Mouse (Mus musculus): Measurements from ENCODE around the gene 1700021F05Rik. TPM values are rescaled to one million over a fixed set of nuclear protein-coding genes. Genes with fewer than 3 reads are reported as not detected.

The 1700021F05Rik gene
- polyA plus RNA-seq, 1 experiment, result 72.0 TPM

DNA sequence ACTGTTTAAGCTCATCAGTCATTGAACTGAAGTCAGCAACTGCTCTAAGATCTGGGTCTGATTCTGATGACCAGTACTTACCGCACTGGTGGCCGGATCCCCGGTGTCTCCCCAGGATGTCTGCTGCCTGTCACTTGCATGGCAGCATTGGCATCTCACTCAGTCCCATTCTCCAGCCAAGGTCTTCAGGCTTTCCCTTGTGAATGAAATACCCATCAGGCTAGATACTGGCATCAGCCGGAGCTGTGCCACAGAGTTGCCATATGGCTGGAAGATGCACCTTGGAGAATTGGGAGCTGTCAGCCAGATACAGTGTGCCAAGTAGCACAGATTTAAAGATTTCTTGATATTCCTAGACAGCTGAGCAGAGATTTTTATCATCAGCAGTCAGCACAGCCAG, 38.2 kb downstream of the 1700021F05Rik start:
- H3K4me1 ChIP-seq (ENCODE audit: control insufficient read depth, insufficient read depth, low read length), result no peaks in the 10 kb centered on the region
- TF ChIP-seq EP300 (IDR thresholded peaks at IDR 0.05; ENCODE audit: insufficient read depth, low read depth, low read length) (no peak), POLR2A (IDR thresholded peaks at IDR 0.05; ENCODE audit: insufficient read depth, low read length) (no peak), CTCF (IDR thresholded peaks at IDR 0.05; ENCODE audit: low read depth, low read length) (no peak)
- no peak overlapping the region for H3K4me3 ChIP-seq (ENCODE audit: low read depth, low read length)
- H3K27ac ChIP-seq (ENCODE audit: insufficient read depth, low read length), result no peak overlapping the region
- no peaks in the 10 kb centered on the region for H3K27me3 ChIP-seq (ENCODE audit: control insufficient read depth, insufficient read depth, low read length, poor library complexity, severe bottlenecking)
- no peaks in the 10 kb centered on the region for H3K9me3 ChIP-seq (replicated peaks; ENCODE audit: control insufficient read depth, insufficient read depth, low read length, poor library complexity, severe bottlenecking)
- H3K36me3 ChIP-seq (ENCODE audit: control insufficient read depth, insufficient read depth, low read length, poor library complexity, severe bottlenecking), result peaks cover 2% of the 10 kb centered on the region; the same call in 1 of the 2 replicates
- no peak overlapping the region for H3K9ac ChIP-seq (ENCODE audit: low read depth, poor library complexity, severe bottlenecking)

DNA sequence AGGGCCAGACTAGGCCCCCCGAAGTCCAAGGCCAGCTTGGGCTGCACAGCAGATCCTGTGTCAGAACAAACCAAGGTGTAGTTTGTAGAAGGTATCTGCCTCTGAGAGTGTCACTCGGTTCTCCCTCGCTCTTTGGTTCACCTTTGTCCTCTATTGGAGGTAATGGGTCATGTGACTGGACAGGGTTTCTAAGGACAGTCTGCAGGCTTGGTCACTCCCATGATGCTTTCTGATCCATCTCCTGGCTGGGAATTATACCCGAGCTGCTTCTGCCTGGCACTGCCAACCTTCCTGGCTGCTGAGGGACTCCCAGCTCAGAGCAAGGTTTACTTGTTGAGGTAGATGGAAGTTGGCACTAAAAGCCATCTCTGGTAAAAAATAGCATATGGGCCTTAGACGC, 49.9 kb downstream of the 1700021F05Rik start:
- H3K9me3 ChIP-seq (replicated peaks; ENCODE audit: control insufficient read depth, insufficient read depth, low read length, poor library complexity, severe bottlenecking), result no peaks in the 10 kb centered on the region
- no peaks in the 10 kb centered on the region for H3K27me3 ChIP-seq (ENCODE audit: control insufficient read depth, insufficient read depth, low read length, poor library complexity, severe bottlenecking)
- peak overlapping the region; percentile 41 for H3K4me3 ChIP-seq (ENCODE audit: low read depth, low read length)
- 0 out of 2 replicates have a peak overlapping the region, but pooled peaks have one; percentile 54 for H3K27ac ChIP-seq (ENCODE audit: insufficient read depth, low read length)
- TF ChIP-seq CTCF (IDR thresholded peaks at IDR 0.05; ENCODE audit: low read depth, low read length) (no peak), POLR2A (IDR thresholded peaks at IDR 0.05; ENCODE audit: insufficient read depth, low read length) (no peak), EP300 (IDR thresholded peaks at IDR 0.05; ENCODE audit: insufficient read depth, low read depth, low read length) (no peak)
- H3K9ac ChIP-seq (ENCODE audit: low read depth, poor library complexity, severe bottlenecking), result peak overlapping the region; percentile 28; the same call in 1 of the 2 replicates
- peaks cover 7% of the 10 kb centered on the region for H3K4me1 ChIP-seq (ENCODE audit: control insufficient read depth, insufficient read depth, low read length)
- no peaks in the 10 kb centered on the region for H3K36me3 ChIP-seq (ENCODE audit: control insufficient read depth, insufficient read depth, low read length, poor library complexity, severe bottlenecking)

- Histone ChIP-seq H3K9me3 (replicated peaks; ENCODE audit: control insufficient read depth, insufficient read depth, low read length, poor library complexity, severe bottlenecking) (no peaks in the 10 kb centered on the region), H3K36me3 (ENCODE audit: control insufficient read depth, insufficient read depth, low read length, poor library complexity, severe bottlenecking) (no peaks in the 10 kb centered on the region), H3K4me1 (ENCODE audit: control insufficient read depth, insufficient read depth, low read length) (peaks cover 7% of the 10 kb centered on the region), H3K27ac (ENCODE audit: insufficient read depth, low read length) (peak overlapping the region; percentile 54), H3K9ac (ENCODE audit: low read depth, poor library complexity, severe bottlenecking) (peak overlapping the region; percentile 28), H3K4me3 (ENCODE audit: low read depth, low read length) (peak overlapping the region; percentile 5), H3K27me3 (ENCODE audit: control insufficient read depth, insufficient read depth, low read length, poor library complexity, severe bottlenecking) (no peaks in the 10 kb centered on the region)
- TF ChIP-seq CTCF (IDR thresholded peaks at IDR 0.05; ENCODE audit: low read depth, low read length), result no peak
- no peak for TF ChIP-seq EP300 (IDR thresholded peaks at IDR 0.05; ENCODE audit: insufficient read depth, low read depth, low read length)
- no peak for TF ChIP-seq POLR2A (IDR thresholded peaks at IDR 0.05; ENCODE audit: insufficient read depth, low read length)
Observed at GRCm38 (mm10) chr10:43490034-43490433, 50.8 kb downstream of the 1700021F05Rik start.

GRCm38 (mm10) chr10:43489550-43489949, 51.2 kb downstream of the 1700021F05Rik start:
- Histone ChIP-seq H3K9me3 (replicated peaks; ENCODE audit: control insufficient read depth, insufficient read depth, low read length, poor library complexity, severe bottlenecking) (no peaks in the 10 kb centered on the region), H3K4me3 (ENCODE audit: low read depth, low read length) (peak overlapping the region; percentile 5; the same call in 1 of the 2 replicates), H3K27ac (ENCODE audit: insufficient read depth, low read length) (peak overlapping the region; percentile 54)

DNA sequence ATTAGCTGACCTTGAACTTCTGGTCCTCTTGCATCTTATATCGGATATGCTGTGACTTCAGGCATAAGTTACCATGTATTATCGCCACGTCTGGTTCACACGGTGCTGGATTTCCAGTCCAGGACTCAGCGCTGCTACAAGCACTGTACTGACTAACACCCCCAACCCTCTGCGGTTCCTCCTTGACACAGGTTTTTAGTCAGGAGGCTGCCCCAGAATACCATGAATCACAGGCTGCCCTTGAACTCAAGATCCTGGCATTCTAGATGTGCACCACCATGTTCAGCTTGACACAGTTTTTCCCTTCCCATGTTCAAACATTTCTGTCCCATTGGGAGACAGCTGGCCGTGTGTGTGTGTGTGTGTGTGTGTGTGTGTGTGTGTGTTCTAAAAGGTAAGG, 51.7 kb downstream of the 1700021F05Rik start:
- Histone ChIP-seq H3K9ac (ENCODE audit: low read depth, poor library complexity, severe bottlenecking) (no peak overlapping the region), H3K9me3 (replicated peaks; ENCODE audit: control insufficient read depth, insufficient read depth, low read length, poor library complexity, severe bottlenecking) (no peaks in the 10 kb centered on the region), H3K36me3 (ENCODE audit: control insufficient read depth, insufficient read depth, low read length, poor library complexity, severe bottlenecking) (no peaks in the 10 kb centered on the region), H3K27me3 (ENCODE audit: control insufficient read depth, insufficient read depth, low read length, poor library complexity, severe bottlenecking) (no peaks in the 10 kb centered on the region), H3K4me3 (ENCODE audit: low read depth, low read length) (no peak overlapping the region), H3K27ac (ENCODE audit: insufficient read depth, low read length) (peak overlapping the region; percentile 54), H3K4me1 (ENCODE audit: control insufficient read depth, insufficient read depth, low read length) (peaks cover 7% of the 10 kb centered on the region)
- no peak for TF ChIP-seq POLR2A (IDR thresholded peaks at IDR 0.05; ENCODE audit: insufficient read depth, low read length)
- no peak for TF ChIP-seq EP300 (IDR thresholded peaks at IDR 0.05; ENCODE audit: insufficient read depth, low read depth, low read length)
- TF ChIP-seq CTCF (IDR thresholded peaks at IDR 0.05; ENCODE audit: low read depth, low read length), result no peak

More at GRCm38 (mm10) chr10:43489550-43489949, 51.2 kb downstream of the 1700021F05Rik start:
- peaks cover 7% of the 10 kb centered on the region for H3K4me1 ChIP-seq (ENCODE audit: control insufficient read depth, insufficient read depth, low read length)
- no peak for TF ChIP-seq POLR2A (IDR thresholded peaks at IDR 0.05; ENCODE audit: insufficient read depth, low read length)
- TF ChIP-seq EP300 (IDR thresholded peaks at IDR 0.05; ENCODE audit: insufficient read depth, low read depth, low read length), result peak; percentile 97
- H3K27me3 ChIP-seq (ENCODE audit: control insufficient read depth, insufficient read depth, low read length, poor library complexity, severe bottlenecking), result no peaks in the 10 kb centered on the region
- peak overlapping the region; percentile 28; the same call in 1 of the 2 replicates for H3K9ac ChIP-seq (ENCODE audit: low read depth, poor library complexity, severe bottlenecking)
- H3K36me3 ChIP-seq (ENCODE audit: control insufficient read depth, insufficient read depth, low read length, poor library complexity, severe bottlenecking), result no peaks in the 10 kb centered on the region

GRCm38 (mm10) chr10:43488258-43488657, 52.5 kb downstream of the 1700021F05Rik start:
- peaks cover 7% of the 10 kb centered on the region for H3K4me1 ChIP-seq (ENCODE audit: control insufficient read depth, insufficient read depth, low read length)
- 0 out of 2 replicates have a peak overlapping the region, but pooled peaks have one; percentile 4 for H3K27ac ChIP-seq (ENCODE audit: insufficient read depth, low read length)
- H3K9me3 ChIP-seq (replicated peaks; ENCODE audit: control insufficient read depth, insufficient read depth, low read length, poor library complexity, severe bottlenecking), result no peaks in the 10 kb centered on the region
- H3K27me3 ChIP-seq (ENCODE audit: control insufficient read depth, insufficient read depth, low read length, poor library complexity, severe bottlenecking), result no peaks in the 10 kb centered on the region
- no peak overlapping the region for H3K9ac ChIP-seq (ENCODE audit: low read depth, poor library complexity, severe bottlenecking)
- no peak for TF ChIP-seq CTCF (IDR thresholded peaks at IDR 0.05; ENCODE audit: low read depth, low read length)
- no peak for TF ChIP-seq EP300 (IDR thresholded peaks at IDR 0.05; ENCODE audit: insufficient read depth, low read depth, low read length)
- no peak for TF ChIP-seq POLR2A (IDR thresholded peaks at IDR 0.05; ENCODE audit: insufficient read depth, low read length)
- no peaks in the 10 kb centered on the region for H3K36me3 ChIP-seq (ENCODE audit: control insufficient read depth, insufficient read depth, low read length, poor library complexity, severe bottlenecking)
- H3K4me3 ChIP-seq (ENCODE audit: low read depth, low read length), result no peak overlapping the region
